Mouse (Mus musculus) fat pad, adult 2 months (tissue): Measurements from ENCODE around the gene Tmem219.
"Not testable (repeated sequence)": the region's sequence is repeated elsewhere in the genome, so short reads cannot be mapped to it uniquely, and the experiment has no call there.

ENCODE experiments used
- DNase-seq: peaks from one replicate; pipeline ENCODE4 v3.0.0-alpha.2; 2011; ENCODE audit warnings: low read depth, low spot score; ENCODE audit errors: extremely low read depth

Gene Tmem219

DNA sequence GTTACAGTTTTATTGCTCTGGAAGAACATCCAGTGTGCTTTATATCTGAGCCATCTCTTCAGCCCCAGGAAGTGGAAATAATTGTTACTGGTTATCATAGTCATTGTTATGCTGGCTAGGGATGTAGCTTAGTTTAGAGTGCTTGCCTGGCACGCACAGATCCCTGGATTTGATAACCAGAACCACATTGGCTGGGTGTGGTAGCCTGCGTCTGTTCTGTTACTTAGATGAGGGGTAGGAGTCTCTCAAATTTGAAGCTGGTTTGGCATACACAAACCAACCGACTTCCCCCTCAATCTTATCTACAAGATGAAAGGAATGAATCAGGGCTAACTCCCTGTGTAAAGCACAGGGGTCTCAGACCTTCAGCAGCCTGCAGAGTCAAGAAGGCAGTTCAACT lies 3.6 kb upstream of the Tmem219 start:
- DNase-seq, result no peak

GRCm38 (mm10) chr7:126923999-126924398 lies 1.3 kb upstream of the Tmem219 start:
- DNase-seq, result no peak

- DNase-seq, result no peak
Observed at GRCm38 (mm10) chr7:126921563-126921962, 1.2 kb downstream of the Tmem219 start.

DNA sequence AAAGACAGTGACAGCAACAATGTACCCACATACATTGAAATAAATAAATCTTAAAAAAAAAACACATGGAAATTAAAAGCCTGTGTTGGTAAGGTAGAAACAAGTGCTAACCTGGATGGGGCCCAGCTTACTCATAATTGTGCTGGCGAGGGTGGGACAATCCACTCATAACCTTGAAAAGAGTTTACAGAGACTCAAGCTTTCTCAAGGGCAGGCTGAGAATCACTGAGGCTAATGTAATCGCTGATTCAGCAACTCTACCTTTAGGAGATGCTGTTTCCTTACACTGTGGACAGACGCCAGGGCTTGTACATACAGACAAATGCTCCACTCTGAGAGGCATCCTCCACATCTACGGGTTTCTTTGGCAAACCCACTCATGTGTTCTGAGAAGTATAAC lies 2.7 kb downstream of the Tmem219 start:
- no peak for DNase-seq

DNA sequence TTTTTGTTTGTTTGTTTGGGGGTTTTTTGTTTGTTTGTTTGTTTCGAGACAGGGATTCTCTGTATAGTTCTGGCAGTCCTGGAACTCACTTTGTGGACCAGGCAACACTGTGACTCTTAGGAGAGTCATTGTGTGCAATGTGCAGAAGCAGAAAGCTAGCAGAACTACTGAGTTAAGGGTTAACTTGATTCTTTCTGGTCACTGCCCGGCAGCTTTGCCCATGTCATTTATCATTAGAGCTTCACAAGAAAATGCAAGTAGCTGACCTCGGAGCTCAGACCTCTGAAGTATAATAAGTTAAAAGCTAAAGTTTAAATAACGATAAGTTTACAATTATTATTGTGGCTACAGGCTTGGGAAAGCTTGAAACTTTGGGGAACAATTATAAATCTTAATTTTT lies 4.4 kb downstream of the Tmem219 start:
- DNase-seq, result not testable (repeated sequence)

DNA sequence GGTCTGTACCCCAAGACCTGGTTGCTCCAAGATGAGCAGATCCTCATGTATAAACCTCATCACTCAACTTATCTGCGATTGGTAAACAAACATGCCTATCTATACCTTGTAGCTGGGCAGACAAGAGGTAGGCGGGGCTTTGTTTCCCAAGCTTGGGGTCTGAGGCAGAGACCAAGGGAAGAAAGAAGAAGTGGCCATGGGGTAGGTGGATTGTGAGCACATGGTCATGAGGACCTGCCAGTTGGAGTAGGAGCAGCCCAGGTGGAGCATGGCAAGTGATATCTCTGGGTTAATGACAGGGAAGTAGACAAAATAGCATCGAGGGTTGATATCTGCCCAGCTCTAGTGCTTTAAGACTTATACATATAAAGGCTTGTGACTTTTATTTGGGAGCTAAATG lies 7.9 kb downstream of the Tmem219 start:
- no peak for DNase-seq

DNA sequence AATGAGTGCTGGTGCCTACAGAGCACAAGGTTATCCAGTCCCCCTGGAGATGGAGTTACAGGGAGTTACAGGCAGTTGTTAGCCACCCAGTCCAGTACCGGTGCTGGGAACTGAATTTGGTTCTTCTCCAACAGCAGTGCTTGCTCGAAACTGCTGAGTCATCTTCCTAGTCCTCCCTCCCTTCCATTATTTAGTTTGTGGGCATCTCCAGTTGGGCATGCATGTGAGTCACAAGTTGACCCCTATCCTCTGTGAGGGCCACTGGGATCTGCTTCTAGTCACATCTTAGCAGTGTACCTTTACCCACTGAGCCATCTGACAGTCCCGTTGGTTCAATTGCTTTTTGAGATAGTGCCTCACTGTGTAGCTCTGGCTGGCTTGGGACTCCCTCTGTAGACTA lies 17.1 kb downstream of the Tmem219 start:
- no peak for DNase-seq

DNA sequence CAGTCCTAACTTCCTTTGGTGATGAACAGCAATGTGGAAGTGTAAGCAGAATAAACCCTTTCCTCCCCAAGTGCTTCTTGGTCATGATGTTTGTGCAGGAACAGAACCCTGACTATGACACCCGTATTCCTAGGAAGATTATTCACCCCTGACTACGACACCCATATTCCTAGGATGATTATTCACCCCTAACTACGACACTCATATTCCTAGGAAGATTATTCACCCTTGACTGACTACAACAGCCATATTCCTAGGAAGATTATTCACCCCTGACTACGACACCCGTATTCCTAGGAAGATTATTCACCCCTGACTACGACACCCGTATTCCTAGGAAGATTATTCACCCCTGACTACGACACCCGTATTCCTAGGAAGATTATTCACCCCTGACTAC lies 22.9 kb downstream of the Tmem219 start:
- DNase-seq, result not testable (repeated sequence)

DNA sequence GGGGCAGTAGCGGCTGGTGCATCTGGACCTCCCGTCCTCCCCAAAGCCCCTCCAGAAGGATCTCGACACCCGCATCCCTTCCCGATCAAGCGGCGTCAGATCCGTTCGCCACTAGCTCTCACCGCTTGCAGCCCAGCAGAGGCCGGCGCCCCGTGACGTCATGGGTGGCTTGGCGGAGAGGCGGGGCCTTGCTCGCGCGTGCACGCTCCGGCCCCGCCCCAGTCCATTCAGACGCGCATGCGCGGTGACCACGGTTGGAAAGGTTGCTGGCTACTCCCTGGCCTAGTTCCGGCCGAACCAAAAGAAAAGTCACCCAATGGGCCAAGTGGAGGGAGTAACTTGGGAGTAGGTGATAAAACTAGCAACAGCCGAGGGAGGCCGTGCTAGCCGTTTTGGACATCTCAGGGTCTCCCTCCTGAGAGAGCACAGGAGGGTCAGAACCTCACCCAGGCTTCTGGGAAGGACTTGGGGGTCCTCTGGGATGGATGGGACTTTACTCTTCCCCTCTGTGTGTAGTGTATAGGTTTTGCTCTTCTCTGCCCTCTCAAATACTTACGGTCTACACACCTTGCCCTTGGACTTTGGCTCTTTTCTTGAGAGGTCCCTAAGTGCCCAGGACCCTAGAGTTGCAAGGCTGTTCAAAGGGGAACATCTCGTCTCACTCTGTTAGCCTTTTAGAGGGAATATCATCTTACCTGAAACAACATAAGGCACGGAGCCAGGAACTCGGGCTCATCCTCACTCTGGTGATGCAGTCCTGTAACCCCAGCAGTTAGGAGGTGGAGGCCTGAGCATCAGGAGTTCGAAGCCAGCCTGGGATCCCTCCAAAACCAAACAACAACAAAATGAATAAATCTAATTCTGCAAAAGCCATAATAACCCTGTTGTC lies 24.4 kb downstream of the Tmem219 start:
- no peak for DNase-seq

- DNase-seq, result no peak
Observed at GRCm38 (mm10) chr7:126897390-126898101, 25.2 kb downstream of the Tmem219 start.

- no peak for DNase-seq
Observed at GRCm38 (mm10) chr7:126896912-126897311, 25.8 kb downstream of the Tmem219 start.

DNA sequence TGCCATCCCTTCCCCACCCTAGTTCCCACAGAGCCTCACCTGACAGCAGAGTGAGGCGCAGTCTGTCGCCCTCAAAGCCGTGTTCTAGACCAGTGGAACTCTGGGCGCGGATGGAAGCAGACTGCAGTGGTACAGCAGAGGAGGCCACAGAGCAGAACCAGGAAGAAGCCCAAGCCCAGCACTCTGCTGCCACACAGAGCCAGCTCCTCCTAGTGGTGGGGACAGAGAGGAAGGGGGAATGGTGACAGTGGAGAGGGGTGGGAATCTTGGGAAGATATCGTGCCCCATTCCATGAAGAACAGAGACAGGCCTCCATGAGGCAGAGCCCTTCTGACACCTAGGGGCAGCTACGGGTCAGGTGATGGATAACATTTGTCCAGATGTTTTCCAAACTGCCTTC lies 33.9 kb downstream of the Tmem219 start:
- DNase-seq, result no peak

DNA sequence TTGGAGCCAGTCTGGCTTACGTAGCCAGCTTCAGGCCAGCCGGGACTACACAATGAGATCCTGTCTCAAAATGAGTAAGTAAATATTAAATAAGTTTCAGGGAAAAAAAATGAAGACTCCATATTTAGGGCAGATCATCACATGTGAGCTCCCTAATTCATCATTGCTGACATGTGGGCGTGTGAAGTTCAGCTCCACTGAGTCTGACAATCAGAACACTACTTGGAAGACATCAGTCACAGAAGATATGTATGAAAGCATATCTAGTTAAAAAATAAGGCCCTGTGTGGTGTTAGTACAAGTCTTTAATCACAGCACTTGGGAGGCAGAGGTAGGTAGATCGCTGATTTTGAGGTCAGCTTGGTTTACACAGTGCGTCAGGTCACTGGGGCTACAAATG lies 35.4 kb downstream of the Tmem219 start:
- no peak for DNase-seq

DNA sequence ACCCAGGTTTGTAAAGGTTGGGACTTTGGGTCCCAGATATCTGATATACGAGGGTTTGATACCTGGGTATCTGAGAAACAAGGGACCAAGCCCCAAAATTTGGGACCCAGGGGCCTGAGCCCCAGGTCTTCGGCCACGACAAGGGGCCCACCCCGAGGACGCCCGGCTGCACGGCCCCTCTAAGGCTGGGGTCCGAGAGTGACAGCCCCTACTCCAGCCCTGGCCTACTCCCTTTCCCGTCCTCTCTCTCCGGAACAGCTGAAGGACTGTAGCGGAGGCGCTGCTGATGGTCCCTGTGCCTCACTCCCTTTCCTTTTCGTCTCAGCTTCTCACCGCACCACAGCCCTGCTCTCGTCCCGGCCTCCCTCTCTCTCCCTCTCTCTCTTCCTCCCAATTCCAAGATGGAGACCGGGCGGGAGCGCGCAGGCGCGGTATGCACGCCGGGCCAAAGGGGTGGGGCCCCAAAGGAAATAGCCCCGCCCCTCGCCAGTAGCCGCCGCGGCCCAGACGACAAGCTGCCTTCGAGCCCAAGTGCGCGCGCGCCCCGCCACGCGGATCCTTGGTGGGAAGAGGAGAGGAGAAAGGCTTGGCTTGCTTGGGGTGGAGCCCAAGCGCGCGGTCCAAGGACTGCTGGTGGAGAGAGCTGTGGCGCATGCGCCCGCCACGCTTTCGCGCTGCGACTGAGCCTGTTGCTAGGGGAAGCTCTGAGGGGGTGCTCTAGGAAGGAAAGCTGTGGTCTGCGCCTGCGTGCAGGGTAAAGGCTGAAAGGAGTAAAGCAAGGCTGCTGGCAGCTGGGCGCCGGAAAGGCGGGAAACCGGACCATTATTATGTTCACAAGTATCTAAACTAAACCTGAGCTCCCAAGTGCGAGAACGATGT lies 38.2 kb downstream of the Tmem219 start, which contains the start of gene Taok2:
Gene Taok2, minus strand, starts transcription at position 418 of the 879 bp plus-strand sequence.
- DNase-seq, result no peak

- DNase-seq, result no peak
Observed at GRCm38 (mm10) chr7:126883731-126884181, 39.0 kb downstream of the Tmem219 start.

- DNase-seq, result no peak
Observed at GRCm38 (mm10) chr7:126881040-126881439, 41.7 kb downstream of the Tmem219 start.

GRCm38 (mm10) chr7:126877239-126877638 lies 45.5 kb downstream of the Tmem219 start:
- DNase-seq, result no peak

- DNase-seq, result no peak
Observed at GRCm38 (mm10) chr7:126870520-126870891, 52.2 kb downstream of the Tmem219 start.

DNA sequence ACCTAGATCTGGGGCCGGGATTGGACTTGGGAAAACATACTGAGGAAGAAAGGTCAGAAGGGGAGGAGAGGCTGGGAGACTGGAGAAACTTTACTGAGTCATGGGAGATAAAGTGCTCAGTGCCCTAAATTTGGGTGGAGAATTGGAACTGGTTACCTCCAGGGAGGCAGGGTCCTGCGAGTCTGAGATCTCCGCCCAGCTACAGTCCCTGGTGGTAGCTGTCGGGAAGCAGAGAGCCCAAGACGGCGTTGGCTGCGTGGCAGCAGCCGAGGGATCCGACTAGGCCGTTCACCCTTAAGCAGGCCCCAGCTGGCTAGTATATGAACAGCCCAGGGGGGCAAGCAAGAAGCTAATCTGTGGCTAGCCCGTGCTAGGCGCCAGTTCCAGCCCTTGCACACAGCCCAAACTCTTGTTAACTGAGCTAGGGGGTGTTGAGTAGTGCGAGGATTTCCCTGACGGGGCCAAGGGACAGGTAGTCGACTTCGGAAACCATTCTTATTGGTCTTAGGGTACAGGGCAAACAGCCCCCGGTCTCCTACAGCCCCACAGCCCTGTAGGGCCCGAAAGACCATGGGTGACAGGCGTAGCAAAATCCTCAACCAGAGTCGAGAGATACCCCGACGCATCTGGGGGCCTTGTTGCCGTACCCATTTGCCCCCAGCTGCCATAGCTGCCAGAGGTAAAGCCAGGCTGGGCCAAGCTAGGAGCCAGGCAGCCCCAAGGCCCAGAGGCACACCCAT lies 52.8 kb downstream of the Tmem219 start:
- DNase-seq, result no peak

- DNase-seq, result no peak
Observed at GRCm38 (mm10) chr7:126868003-126868402, 54.7 kb downstream of the Tmem219 start.
